Mouse (Mus musculus) heart, embryonic 13.5 days (tissue): ENCODE results near the gene Ngf. TPM values are rescaled to one million over a fixed set of nuclear protein-coding genes. Genes with fewer than 3 reads are reported as not detected.

Experiments used
- ATAC-seq: fragments of 200-750 bp; cut with Nextera tagmentation; 2 replicates; pipeline ENCODE4 v1.8.0; 2017; ENCODE audit warnings: moderate TSS enrichment; ENCODE audit not compliant: insufficient number of reproducible peaks, low FRiP score, low TSS enrichment; ENCODE audit errors: extremely low read depth
- H3K27ac ChIP-seq: fragments of 300-500 bp; sonication (generic); replicated peaks from 2 replicates; pipeline ENCODE4 v1.5.1; 2015; ENCODE audit warnings: moderate library complexity, mild to moderate bottlenecking, inconsistent platforms
- H3K27me3 ChIP-seq: fragments of 300-500 bp; sonication (generic); replicated peaks from 2 replicates; pipeline ENCODE4 v1.6.1; 2015; ENCODE audit warnings: mild to moderate bottlenecking, inconsistent platforms
- H3K36me3 ChIP-seq: fragments of 300-500 bp; sonication (generic); 2 replicates; pipeline ENCODE4 v1.6.1; 2015; ENCODE audit warnings: mild to moderate bottlenecking, inconsistent platforms
- H3K4me1 ChIP-seq: fragments of 300-500 bp; sonication (generic); 2 replicates; pipeline ENCODE4 v1.6.1; 2015; ENCODE audit warnings: inconsistent platforms
- H3K4me2 ChIP-seq: fragments of 300-500 bp; sonication (generic); 2 replicates; pipeline ENCODE4 v1.6.1; 2015; ENCODE audit warnings: inconsistent platforms, mild to moderate bottlenecking, moderate library complexity
- H3K4me3 ChIP-seq: fragments of 300-500 bp; sonication (generic); 2 replicates; pipeline ENCODE4 v1.5.1; 2015; ENCODE audit warnings: moderate library complexity, mild to moderate bottlenecking, inconsistent platforms
- H3K9ac ChIP-seq: fragments of 300-500 bp; sonication (generic); 2 replicates; pipeline ENCODE4 v1.6.1; 2015; ENCODE audit warnings: inconsistent platforms, mild to moderate bottlenecking, moderate library complexity
- H3K9me3 ChIP-seq: fragments of 300-500 bp; sonication (generic); 2 replicates; pipeline ENCODE4 v1.6.1; 2016; ENCODE audit warnings: inconsistent platforms
- WGBS: fragments of 180-500 bp; shearing (Covaris S2); methylation state at CpG from one replicate; pipeline ENCODE4 v1.1.7; 2015; ENCODE audit warnings: mixed read lengths; 5-methylcytosine and 5-hydroxymethylcytosine counted together
- polyA plus RNA-seq: library from polyadenylated mRNA; unstranded; fragments of >200 nt; fragmentation: Nextera tagmentation; extraction: Ambion mirVana; gene quantifications from 2 replicates; pipeline ENCODE4 v1.2.1, GENCODE M21; 2015

Ngf gene
- polyA plus RNA-seq, 1 experiment from 2014 or later = 1.2 TPM

- no peak overlapping the region for H3K4me3 ChIP-seq
- WGBS = 62% methylated on average over 1 of the region's 1 CpGs
- H3K9ac ChIP-seq = no peak overlapping the region
- H3K4me1 ChIP-seq = no peaks in the 10 kb centered on the region
- no peaks in the 10 kb centered on the region for H3K27me3 ChIP-seq
- H3K4me2 ChIP-seq = no peak overlapping the region
- H3K9me3 ChIP-seq = no peaks in the 10 kb centered on the region
- no peaks in the 10 kb centered on the region for H3K36me3 ChIP-seq
- ATAC-seq = no peak
- no peak overlapping the region for H3K27ac ChIP-seq
These were observed 86.4 kb downstream of the Ngf start for GRCm38 (mm10) chr3:102556108-102556507.

- Histone ChIP-seq H3K27ac (no peak overlapping the region), H3K36me3 (no peaks in the 10 kb centered on the region), H3K9me3 (no peaks in the 10 kb centered on the region), H3K4me1 (no peaks in the 10 kb centered on the region), H3K9ac (no peak overlapping the region), H3K4me3 (no peak overlapping the region), H3K27me3 (no peaks in the 10 kb centered on the region), H3K4me2 (no peak overlapping the region)
- no peak for ATAC-seq
These were observed 86.9 kb downstream of the Ngf start for GRCm38 (mm10) chr3:102556645-102557044.
